Mouse (Mus musculus) limb, embryonic 13.5 days (tissue): ENCODE data around the gene Parp16. TPM values are rescaled to one million over a fixed set of nuclear protein-coding genes. Genes with fewer than 3 reads are reported as not detected.
"Not testable (repeated sequence)": the region's sequence is repeated elsewhere in the genome, so short reads cannot be mapped to it uniquely, and the experiment has no call there.

ENCODE experiments used
- ATAC-seq: fragments of 200-750 bp; cut with Nextera tagmentation; 2 replicates; pipeline ENCODE4 v1.8.0; 2017; ENCODE audit warnings: low read depth, moderate number of reproducible peaks, moderate TSS enrichment; ENCODE audit not compliant: low FRiP score
- H3K27ac ChIP-seq: fragments of 300-500 bp; sonication (generic); 2 replicates; pipeline ENCODE4 v1.5.1; 2015; ENCODE audit warnings: inconsistent platforms, mild to moderate bottlenecking, moderate library complexity
- H3K27me3 ChIP-seq: fragments of 300-500 bp; sonication (generic); 2 replicates; pipeline ENCODE4 v1.6.1; 2015; ENCODE audit warnings: mild to moderate bottlenecking, inconsistent platforms
- H3K36me3 ChIP-seq: fragments of 300-500 bp; sonication (generic); 2 replicates; pipeline ENCODE4 v1.6.1; 2015; ENCODE audit warnings: inconsistent platforms, mild to moderate bottlenecking, moderate library complexity
- H3K4me1 ChIP-seq: fragments of 300-500 bp; sonication (generic); 2 replicates; pipeline ENCODE4 v1.6.1; 2015; ENCODE audit warnings: inconsistent platforms
- H3K4me2 ChIP-seq: fragments of 300-500 bp; sonication (generic); replicated peaks from 2 replicates; pipeline ENCODE4 v1.6.1; 2015; ENCODE audit warnings: inconsistent platforms, mild to moderate bottlenecking, moderate library complexity
- H3K4me3 ChIP-seq: fragments of 300-500 bp; sonication (generic); 2 replicates; pipeline ENCODE4 v1.5.1; 2015; ENCODE audit warnings: moderate library complexity, mild to moderate bottlenecking, inconsistent platforms
- H3K9ac ChIP-seq: fragments of 300-500 bp; sonication (generic); 2 replicates; pipeline ENCODE4 v1.6.1; 2015; ENCODE audit warnings: mild to moderate bottlenecking, inconsistent platforms
- H3K9me3 ChIP-seq: fragments of 300-500 bp; sonication (generic); 2 replicates; pipeline ENCODE4 v1.6.1; 2016; ENCODE audit warnings: inconsistent platforms
- WGBS: fragments of 180-500 bp; shearing (Covaris S2); methylation state at CpG from one replicate; pipeline ENCODE4 v1.1.7; 2015; 5-methylcytosine and 5-hydroxymethylcytosine counted together
- polyA plus RNA-seq: library from polyadenylated mRNA; unstranded; fragments of >200 nt; fragmentation: Nextera tagmentation; extraction: Ambion mirVana; gene quantifications from 2 replicates; pipeline ENCODE4 v1.2.1, GENCODE M21; 2015

Gene Parp16
- polyA plus RNA-seq, 1 experiment from 2014 or later: 7.0 TPM

DNA sequence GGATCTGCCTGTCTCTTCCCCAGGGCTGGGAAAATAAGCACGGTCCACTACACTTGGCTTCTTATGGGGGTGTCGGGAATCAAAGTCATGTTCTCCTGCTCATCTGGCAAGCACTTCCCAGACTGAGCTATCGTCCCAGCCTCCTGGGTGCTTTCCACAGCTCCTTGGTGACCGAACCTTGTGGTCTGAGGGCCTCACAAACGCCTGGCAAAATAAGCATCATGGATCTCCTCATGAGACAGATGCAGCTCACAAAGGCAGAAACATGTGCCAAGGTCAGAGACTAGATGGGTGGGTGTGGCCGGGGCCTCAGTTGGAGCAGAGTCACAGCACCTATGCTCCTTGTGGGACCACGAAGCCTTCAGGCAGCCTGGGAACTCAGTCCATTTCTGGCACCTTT is 64.2 kb downstream of the Parp16 start:
- Histone ChIP-seq H3K4me2 (no peak overlapping the region), H3K27ac (no peak overlapping the region), H3K4me1 (no peaks in the 10 kb centered on the region), H3K9ac (no peak overlapping the region), H3K9me3 (no peaks in the 10 kb centered on the region), H3K27me3 (no peaks in the 10 kb centered on the region), H3K36me3 (no peaks in the 10 kb centered on the region), H3K4me3 (no peak overlapping the region)
- WGBS: 70% methylated on average over 7 of the region's 7 CpGs
- ATAC-seq: no peak

DNA sequence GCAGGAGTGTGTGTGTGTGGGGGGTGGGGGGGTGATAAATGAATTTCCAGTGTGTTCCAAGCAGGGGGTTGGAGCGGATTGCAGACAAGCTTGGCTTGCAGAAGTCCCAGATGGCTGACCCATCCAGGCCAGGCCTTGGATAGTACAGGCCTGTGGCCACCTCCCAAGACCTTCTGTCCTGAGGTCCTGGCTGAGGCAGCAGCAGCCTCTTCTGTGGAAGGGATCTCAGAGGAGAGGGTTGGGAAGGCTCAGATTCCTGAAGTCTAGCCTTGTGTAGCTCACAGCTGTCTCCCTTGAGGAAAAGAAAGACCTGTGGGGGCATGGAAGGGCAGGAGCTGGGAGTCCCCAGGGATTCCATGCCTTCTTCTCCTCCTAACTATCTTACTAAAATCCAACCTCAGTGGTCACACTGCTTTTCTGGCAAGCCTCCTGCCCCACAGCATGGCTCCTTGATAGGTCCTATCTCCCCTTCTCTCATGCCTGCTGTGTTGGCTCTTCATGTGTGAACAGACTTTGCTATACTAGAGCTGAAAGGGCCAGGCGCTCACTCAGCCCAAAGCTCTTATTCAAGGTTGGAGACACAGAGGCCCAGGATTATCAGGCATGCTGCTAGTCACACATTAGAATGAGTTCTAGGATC is 66.6 kb downstream of the Parp16 start:
- Histone ChIP-seq H3K4me1 (peaks cover 15% of the 10 kb centered on the region), H3K9ac (no peak overlapping the region), H3K9me3 (no peaks in the 10 kb centered on the region), H3K36me3 (no peaks in the 10 kb centered on the region), H3K4me3 (no peak overlapping the region), H3K4me2 (no peak overlapping the region), H3K27ac (no peak overlapping the region), H3K27me3 (no peaks in the 10 kb centered on the region)
- WGBS: 80% methylated on average over 2 of the region's 2 CpGs
- ATAC-seq: no peak

DNA sequence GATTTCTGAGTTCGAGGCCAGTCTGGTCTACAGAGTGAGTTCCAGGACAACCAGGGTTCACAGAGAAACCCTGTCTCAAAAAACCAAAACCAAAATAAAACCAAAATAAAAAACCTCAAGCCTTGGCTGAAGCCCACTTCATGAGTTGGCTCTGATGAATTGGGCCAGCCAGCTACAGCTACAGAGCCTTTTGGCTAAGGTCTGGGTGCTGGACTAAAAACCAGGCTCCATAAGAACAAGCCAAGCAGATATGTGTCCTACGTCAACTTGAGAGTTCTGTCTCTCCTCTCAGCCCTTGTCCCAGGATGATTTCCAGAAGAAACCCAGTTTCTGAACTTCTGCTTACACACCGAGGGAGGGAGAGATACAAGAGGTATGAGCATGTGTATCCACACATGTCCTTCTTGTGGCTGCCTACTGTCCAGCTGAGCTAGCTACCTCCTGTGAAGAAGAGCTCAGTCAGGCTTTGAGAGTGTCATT is 67.5 kb downstream of the Parp16 start:
- no peaks in the 10 kb centered on the region for H3K36me3 ChIP-seq
- no peak for ATAC-seq
- peaks cover 19% of the 10 kb centered on the region for H3K4me1 ChIP-seq
- H3K4me3 ChIP-seq: no peak overlapping the region
- H3K9me3 ChIP-seq: no peaks in the 10 kb centered on the region
- no peak overlapping the region for H3K4me2 ChIP-seq
- H3K9ac ChIP-seq: no peak overlapping the region
- H3K27ac ChIP-seq: no peak overlapping the region
- no peaks in the 10 kb centered on the region for H3K27me3 ChIP-seq
- 88% methylated on average over 3 of the region's 3 CpGs for WGBS

DNA sequence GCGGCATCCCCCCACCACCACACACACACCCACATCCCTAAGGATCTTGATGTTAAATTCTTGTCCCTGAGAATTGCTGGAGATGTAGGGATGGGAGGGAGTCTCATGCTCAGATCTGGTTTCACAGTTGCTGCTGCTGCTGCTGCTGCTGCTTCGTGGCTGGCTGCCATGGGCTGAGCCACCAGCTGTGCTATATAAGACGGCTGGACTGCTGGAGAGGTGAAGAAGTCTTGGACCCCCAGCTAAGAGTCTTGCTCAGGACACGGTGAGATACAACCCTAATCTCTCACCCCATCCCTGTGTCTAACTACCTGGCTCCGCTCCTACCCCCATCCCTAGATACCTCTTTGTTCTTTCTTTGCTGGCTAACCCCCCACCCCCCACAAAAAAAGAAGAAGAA is 69.8 kb downstream of the Parp16 start, which contains the start of gene Cilp:
Gene Cilp, plus strand, starts transcription at position 222 of the 400 bp plus-strand sequence.
- H3K9me3 ChIP-seq: no peaks in the 10 kb centered on the region
- no peaks in the 10 kb centered on the region for H3K27me3 ChIP-seq
- no peak within 1 kb of the TSS for H3K4me3 ChIP-seq
- no peak within 1 kb of the TSS for H3K4me2 ChIP-seq
- no peaks in the 10 kb centered on the region for H3K36me3 ChIP-seq
- H3K4me1 ChIP-seq: peaks cover 26% of the 10 kb centered on the region
- WGBS: 44% methylated on average over 5 of the region's 5 CpGs
- H3K9ac ChIP-seq: no peak within 1 kb of the TSS
- no peak within 1 kb of the TSS for H3K27ac ChIP-seq
- ATAC-seq: peak; percentile 54

DNA sequence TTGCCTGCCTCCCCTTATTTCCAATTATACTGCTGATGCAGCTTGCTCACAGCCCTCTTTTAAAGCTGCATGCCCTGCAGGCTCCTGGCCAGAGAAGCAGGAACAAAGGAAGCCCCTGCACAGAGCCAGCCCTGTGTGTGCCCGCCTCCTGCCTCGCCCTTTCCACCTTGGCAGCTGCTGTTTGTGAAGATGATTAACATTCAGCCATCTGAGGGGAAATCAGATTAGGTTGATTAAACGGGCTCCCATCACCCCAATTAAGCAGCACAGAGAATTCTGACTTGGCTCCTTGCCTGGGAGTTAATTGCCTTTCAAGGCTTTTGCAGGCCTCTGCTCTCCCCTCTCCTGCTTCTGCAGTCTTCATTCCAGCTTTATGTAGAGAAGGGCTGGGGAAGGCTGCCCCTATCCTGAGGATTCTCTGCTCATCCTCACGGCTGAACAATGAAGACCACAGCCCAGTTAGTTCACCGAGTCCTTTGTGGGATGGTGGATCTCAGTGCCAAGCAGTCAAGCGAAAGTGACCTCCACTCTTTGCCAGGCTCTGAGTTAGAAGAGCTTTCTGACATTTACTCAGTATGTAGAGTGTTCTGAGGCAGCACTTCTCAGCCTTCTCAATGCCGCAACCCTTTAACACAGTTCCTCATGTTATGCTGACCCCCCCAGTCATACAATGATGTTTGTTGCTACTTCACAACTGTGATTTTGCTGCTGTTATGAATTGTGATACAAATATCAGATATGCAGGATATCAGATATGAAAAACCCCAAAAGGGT is 72.8 kb downstream of the Parp16 start:
- H3K9me3 ChIP-seq: no peaks in the 10 kb centered on the region
- peak overlapping the region; percentile 48 for H3K9ac ChIP-seq
- no peaks in the 10 kb centered on the region for H3K27me3 ChIP-seq
- 41% methylated on average over 7 of the region's 7 CpGs for WGBS
- H3K27ac ChIP-seq: peak overlapping the region; percentile 67
- H3K36me3 ChIP-seq: no peaks in the 10 kb centered on the region
- peak; percentile 59; the same call in 1 of the 2 replicates for ATAC-seq
- H3K4me1 ChIP-seq: peaks cover 26% of the 10 kb centered on the region
- H3K4me2 ChIP-seq: no peak overlapping the region
- H3K4me3 ChIP-seq: no peak overlapping the region

DNA sequence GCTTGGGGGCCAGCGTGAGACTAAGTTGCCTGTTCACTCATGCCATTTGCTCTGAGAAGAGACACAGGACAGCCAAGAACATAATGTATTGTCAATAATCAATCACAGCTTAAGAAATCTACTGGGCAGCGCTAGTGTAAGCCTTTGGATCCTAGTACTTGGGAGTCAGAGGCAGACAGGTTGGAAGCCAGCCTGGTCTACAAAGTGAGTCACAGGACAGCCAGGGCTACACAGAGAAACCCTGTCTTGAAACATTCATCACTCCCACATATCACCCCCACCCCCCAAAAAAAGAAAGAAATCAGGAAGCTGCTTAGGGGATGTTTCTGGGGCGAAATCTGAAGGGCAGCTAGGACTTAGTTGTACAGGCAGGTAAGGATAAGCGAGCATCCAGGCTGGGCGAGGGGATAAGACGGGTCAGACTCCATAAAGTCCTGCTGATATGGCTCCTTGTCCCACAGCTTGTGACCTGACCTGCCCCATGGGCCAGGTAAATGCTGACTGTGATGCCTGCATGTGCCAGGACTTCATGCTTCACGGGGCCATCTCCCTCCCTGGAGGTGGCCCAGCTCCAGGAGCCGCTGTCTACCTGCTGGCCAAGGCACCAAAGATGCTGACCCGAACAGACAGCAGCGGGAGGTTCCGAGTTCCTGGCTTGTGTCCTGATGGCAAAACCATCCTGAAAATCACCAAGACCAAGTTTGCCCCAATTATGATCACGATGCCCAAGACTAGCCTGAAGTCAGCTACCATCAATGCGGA is 78.1 kb downstream of the Parp16 start:
- H3K9me3 ChIP-seq: no peaks in the 10 kb centered on the region
- 85% methylated on average over 13 of the region's 13 CpGs for WGBS
- peaks cover under 1% of the 10 kb centered on the region; the same call in 1 of the 2 replicates for H3K4me1 ChIP-seq
- no peaks in the 10 kb centered on the region for H3K36me3 ChIP-seq
- H3K4me2 ChIP-seq: no peak overlapping the region
- no peak overlapping the region for H3K9ac ChIP-seq
- no peak overlapping the region for H3K4me3 ChIP-seq
- H3K27ac ChIP-seq: no peak overlapping the region
- no peaks in the 10 kb centered on the region for H3K27me3 ChIP-seq
- ATAC-seq: no peak

DNA sequence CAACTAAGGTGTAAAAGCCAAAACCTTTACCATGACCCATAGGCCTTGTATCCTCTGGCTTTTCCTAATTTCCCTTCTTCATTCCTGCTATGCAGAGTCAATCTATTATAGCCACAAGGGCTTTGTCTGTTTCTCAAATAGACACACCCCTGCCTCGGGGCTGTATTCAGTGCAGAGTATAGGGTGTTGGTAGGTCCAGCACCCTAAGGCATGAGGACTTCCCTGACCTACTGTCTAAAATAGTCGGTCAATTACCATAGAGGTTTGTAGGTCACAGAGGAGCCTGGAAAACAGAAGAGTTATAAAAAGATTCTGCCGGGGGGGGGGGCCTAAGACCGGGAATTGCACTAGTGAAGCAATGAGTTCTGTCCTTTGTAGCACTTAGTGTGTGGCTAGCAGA is 78.7 kb downstream of the Parp16 start:
- no peak for ATAC-seq
- Histone ChIP-seq H3K9me3 (no peaks in the 10 kb centered on the region), H3K4me3 (no peak overlapping the region), H3K27ac (no peak overlapping the region), H3K27me3 (no peaks in the 10 kb centered on the region), H3K36me3 (no peaks in the 10 kb centered on the region), H3K4me1 (no peaks in the 10 kb centered on the region), H3K9ac (no peak overlapping the region), H3K4me2 (no peak overlapping the region)
- 72% methylated on average over 4 of the region's 4 CpGs for WGBS

DNA sequence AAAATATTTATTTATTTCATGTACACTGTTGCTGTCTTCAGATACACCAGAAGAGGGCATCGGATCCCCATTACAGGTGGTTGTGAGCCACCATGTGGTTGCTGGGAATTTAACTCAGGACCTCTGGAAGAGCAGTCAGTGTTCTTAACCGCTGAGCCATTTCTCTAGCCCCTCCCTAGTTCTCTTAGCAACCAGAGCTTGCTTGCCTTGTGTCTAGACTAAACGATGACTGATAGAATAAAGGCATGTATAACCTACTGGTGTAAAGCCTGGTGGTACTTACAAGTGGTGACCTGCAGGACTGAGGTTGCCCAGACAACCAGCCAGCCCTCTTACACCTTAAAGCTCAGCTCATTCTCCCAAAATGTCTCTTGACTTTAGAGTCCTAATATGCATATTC is 79.7 kb downstream of the Parp16 start:
- H3K9ac ChIP-seq, H3K4me1 ChIP-seq, ATAC-seq, H3K9me3 ChIP-seq, H3K4me3 ChIP-seq, H3K27ac ChIP-seq, H3K4me2 ChIP-seq, H3K36me3 ChIP-seq, H3K27me3 ChIP-seq: not testable (repeated sequence)
- 84% methylated on average over 3 of the region's 3 CpGs for WGBS

DNA sequence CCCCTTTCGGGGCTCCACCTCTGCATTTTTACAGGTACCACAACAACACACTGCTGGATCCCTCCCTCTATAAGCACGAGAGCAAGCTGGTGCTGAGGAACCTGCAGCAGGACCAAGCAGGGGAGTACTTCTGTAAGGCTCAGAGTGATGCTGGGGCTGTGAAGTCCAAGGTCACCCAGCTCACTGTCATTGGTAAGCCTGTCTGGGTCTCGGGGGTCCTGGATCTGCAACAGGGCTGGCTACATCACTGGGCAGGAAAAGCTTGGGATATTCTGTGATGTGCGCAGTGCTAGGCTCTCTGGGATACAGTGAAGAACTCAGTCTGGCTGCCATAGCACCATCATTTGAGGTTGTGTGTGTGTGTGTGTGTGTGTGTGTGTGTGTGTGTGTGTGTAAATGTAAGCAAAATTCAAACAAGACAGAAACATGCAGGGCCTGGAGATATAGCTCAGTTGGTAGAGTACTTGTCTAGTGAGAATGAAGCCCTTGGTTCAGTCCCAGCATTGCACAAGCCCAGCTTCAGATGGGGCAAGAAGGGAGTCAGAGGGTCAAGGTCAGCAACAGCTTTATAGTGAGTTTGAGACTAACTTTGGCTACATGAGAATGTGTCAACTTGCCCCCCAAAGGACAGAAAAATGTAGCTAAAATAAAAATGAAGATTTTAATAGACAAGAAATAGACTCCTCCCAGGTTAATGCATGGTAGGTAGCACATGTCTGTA is 80.8 kb downstream of the Parp16 start:
- H3K4me1 ChIP-seq: no peaks in the 10 kb centered on the region
- ATAC-seq: no peak
- H3K27me3 ChIP-seq: no peaks in the 10 kb centered on the region
- no peaks in the 10 kb centered on the region for H3K36me3 ChIP-seq
- no peak overlapping the region for H3K4me3 ChIP-seq
- 71% methylated on average over 4 of the region's 4 CpGs for WGBS
- no peaks in the 10 kb centered on the region for H3K9me3 ChIP-seq
- no peak overlapping the region for H3K4me2 ChIP-seq
- H3K9ac ChIP-seq: no peak overlapping the region
- H3K27ac ChIP-seq: no peak overlapping the region

DNA sequence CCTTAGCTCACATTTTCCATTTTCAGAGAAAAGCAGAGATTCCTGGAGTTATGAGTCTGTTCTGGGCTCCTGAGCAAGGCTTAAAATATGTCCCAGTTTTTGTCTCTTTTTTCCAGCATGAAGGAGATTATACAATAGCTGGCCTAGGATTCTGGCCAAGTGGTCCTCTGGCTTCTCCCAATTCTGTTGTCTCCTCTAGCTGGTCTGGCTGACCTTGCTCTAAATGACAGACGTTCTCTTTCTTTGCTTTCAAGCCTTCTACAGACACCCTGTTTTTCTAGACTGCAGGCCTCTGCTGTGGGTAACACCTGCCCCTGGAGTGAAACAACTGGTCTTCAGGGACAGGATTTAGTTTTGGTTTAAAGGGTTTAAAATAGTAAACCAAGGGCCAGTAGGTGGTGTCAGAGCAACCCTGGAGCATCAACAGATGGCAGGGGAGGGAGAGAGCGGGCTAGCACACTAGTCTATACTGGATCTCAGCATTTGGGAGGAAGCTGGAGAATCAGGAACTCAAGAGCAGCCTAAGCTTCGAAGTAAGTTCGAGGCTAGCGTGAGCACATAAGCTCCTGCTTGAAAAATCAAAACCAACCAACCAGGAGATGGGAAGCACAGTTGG is 86.5 kb downstream of the Parp16 start:
- Histone ChIP-seq H3K36me3 (no peaks in the 10 kb centered on the region), H3K27ac (no peak overlapping the region), H3K4me1 (no peaks in the 10 kb centered on the region), H3K9ac (peak overlapping the region; percentile 39; the same call in 1 of the 2 replicates), H3K9me3 (no peaks in the 10 kb centered on the region), H3K27me3 (no peaks in the 10 kb centered on the region), H3K4me3 (no peak overlapping the region), H3K4me2 (no peak overlapping the region)
- ATAC-seq: no peak
- 70% methylated on average over 5 of the region's 5 CpGs for WGBS

DNA sequence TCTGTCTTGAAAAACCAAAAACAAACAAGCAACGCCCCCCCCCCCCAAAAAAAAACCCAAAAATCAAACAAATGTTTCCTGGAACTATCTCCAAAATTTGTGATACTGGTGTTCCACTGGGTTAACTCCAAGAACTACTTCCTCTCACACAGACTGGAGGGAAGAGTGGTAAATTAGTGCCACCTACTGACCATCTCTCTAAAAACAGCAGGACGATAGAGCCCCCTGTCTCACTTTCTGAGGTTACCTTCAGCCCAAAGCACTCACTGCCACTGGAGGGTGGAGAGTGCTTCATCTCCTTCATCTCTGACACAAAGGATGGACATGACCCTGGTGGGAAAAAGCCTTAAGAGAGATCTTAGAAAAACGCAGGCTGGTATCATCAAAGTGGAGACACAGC is 88.1 kb downstream of the Parp16 start:
- H3K4me3 ChIP-seq: no peak overlapping the region
- no peak for ATAC-seq
- no peaks in the 10 kb centered on the region for H3K4me1 ChIP-seq
- H3K27ac ChIP-seq: no peak overlapping the region
- no peak overlapping the region for H3K9ac ChIP-seq
- no peaks in the 10 kb centered on the region for H3K9me3 ChIP-seq
- H3K36me3 ChIP-seq: no peaks in the 10 kb centered on the region
- H3K27me3 ChIP-seq: no peaks in the 10 kb centered on the region
- no peak overlapping the region for H3K4me2 ChIP-seq
- 4% methylated on average over 3 of the region's 3 CpGs for WGBS
